Mouse (Mus musculus): ENCODE data around the gene Cyp2d40. TPM values are rescaled to one million over a fixed set of nuclear protein-coding genes. Genes with fewer than 3 reads are reported as not detected.
"Not testable (repeated sequence)": the region's sequence is repeated elsewhere in the genome, so short reads cannot be mapped to it uniquely, and the experiment has no call there.

Gene Cyp2d40
- polyA plus RNA-seq (2012; ENCODE audit: insufficient read depth, insufficient read length, missing spikeins) = not detected in 2 replicates

- Histone ChIP-seq H3K4me3 (ENCODE audit: insufficient read depth, low read depth, low read length) (no peak within 1 kb of the TSS), H3K27ac (replicated peaks; ENCODE audit: low read depth, low read length) (no peak within 1 kb of the TSS), H3K4me1 (ENCODE audit: control insufficient read depth, insufficient read depth, insufficient read length, low read length) (no peaks in the 10 kb centered on the region)
Measured at GRCm38 (mm10) chr15:82763631-82764420, at the start of gene Cyp2d40. Gene Cyp2d40, minus strand, starts transcription at chr15:82764183.

- Histone ChIP-seq H3K4me1 (ENCODE audit: control insufficient read depth, insufficient read depth, insufficient read length, low read length) (no peaks in the 10 kb centered on the region), H3K4me3 (ENCODE audit: insufficient read depth, low read depth, low read length) (no peak overlapping the region), H3K27ac (replicated peaks; ENCODE audit: low read depth, low read length) (no peak overlapping the region)
Measured at GRCm38 (mm10) chr15:82810556-82810955, 46.6 kb upstream of the Cyp2d40 start.

- Histone ChIP-seq H3K4me3 (ENCODE audit: insufficient read depth, low read depth, low read length) (no peak overlapping the region), H3K4me1 (ENCODE audit: control insufficient read depth, insufficient read depth, insufficient read length, low read length) (no peaks in the 10 kb centered on the region), H3K27ac (replicated peaks; ENCODE audit: low read depth, low read length) (no peak overlapping the region)
Measured at GRCm38 (mm10) chr15:82809511-82809910, 45.5 kb upstream of the Cyp2d40 start.

- H3K4me1 ChIP-seq (ENCODE audit: control insufficient read depth, insufficient read depth, insufficient read length, low read length) = no peaks in the 10 kb centered on the region
- no peak overlapping the region for H3K27ac ChIP-seq (replicated peaks; ENCODE audit: low read depth, low read length)
- H3K4me3 ChIP-seq (ENCODE audit: insufficient read depth, low read depth, low read length) = no peak overlapping the region
Measured at GRCm38 (mm10) chr15:82806969-82807763, 43.2 kb upstream of the Cyp2d40 start.

- H3K4me3 ChIP-seq (ENCODE audit: insufficient read depth, low read depth, low read length) = no peak overlapping the region
- H3K27ac ChIP-seq (replicated peaks; ENCODE audit: low read depth, low read length) = no peak overlapping the region
- H3K4me1 ChIP-seq (ENCODE audit: control insufficient read depth, insufficient read depth, insufficient read length, low read length) = no peaks in the 10 kb centered on the region
Measured at GRCm38 (mm10) chr15:82804708-82805639, 41.0 kb upstream of the Cyp2d40 start.

GRCm38 (mm10) chr15:82795936-82796440, 32.0 kb upstream of the Cyp2d40 start:
- Histone ChIP-seq H3K27ac (replicated peaks; ENCODE audit: low read depth, low read length) (no peak overlapping the region), H3K4me1 (ENCODE audit: control insufficient read depth, insufficient read depth, insufficient read length, low read length) (no peaks in the 10 kb centered on the region), H3K4me3 (ENCODE audit: insufficient read depth, low read depth, low read length) (no peak overlapping the region)

- no peak within 1 kb of the TSS for H3K27ac ChIP-seq (replicated peaks; ENCODE audit: low read depth, low read length)
Measured at GRCm38 (mm10) chr15:82794277-82794676, 30.3 kb upstream of the Cyp2d40 start, which contains the start of gene Cyp2d26. Gene Cyp2d26, minus strand, starts transcription at chr15:82794294.

GRCm38 (mm10) chr15:82793868-82794267, 29.9 kb upstream of the Cyp2d40 start:
- Histone ChIP-seq H3K4me1 (ENCODE audit: control insufficient read depth, insufficient read depth, insufficient read length, low read length) (no peaks in the 10 kb centered on the region), H3K4me3 (ENCODE audit: insufficient read depth, low read depth, low read length) (no peak overlapping the region), H3K27ac (replicated peaks; ENCODE audit: low read depth, low read length) (no peak overlapping the region)

More at GRCm38 (mm10) chr15:82794277-82794676, 30.3 kb upstream of the Cyp2d40 start, which contains the start of gene Cyp2d26:
- Histone ChIP-seq H3K4me1 (ENCODE audit: control insufficient read depth, insufficient read depth, insufficient read length, low read length) (no peaks in the 10 kb centered on the region), H3K4me3 (ENCODE audit: insufficient read depth, low read depth, low read length) (no peak within 1 kb of the TSS)

- Histone ChIP-seq H3K4me1 (ENCODE audit: control insufficient read depth, insufficient read depth, insufficient read length, low read length) (no peaks in the 10 kb centered on the region), H3K4me3 (ENCODE audit: insufficient read depth, low read depth, low read length) (no peak overlapping the region), H3K27ac (replicated peaks; ENCODE audit: low read depth, low read length) (no peak overlapping the region)
Measured at GRCm38 (mm10) chr15:82793454-82793853, 29.5 kb upstream of the Cyp2d40 start.

GRCm38 (mm10) chr15:82792566-82792965, 28.6 kb upstream of the Cyp2d40 start:
- no peak overlapping the region for H3K27ac ChIP-seq (replicated peaks; ENCODE audit: low read depth, low read length)
- H3K4me1 ChIP-seq (ENCODE audit: control insufficient read depth, insufficient read depth, insufficient read length, low read length) = no peaks in the 10 kb centered on the region
- no peak overlapping the region for H3K4me3 ChIP-seq (ENCODE audit: insufficient read depth, low read depth, low read length)

- Histone ChIP-seq H3K4me3 (ENCODE audit: insufficient read depth, low read depth, low read length) (no peak overlapping the region), H3K4me1 (ENCODE audit: control insufficient read depth, insufficient read depth, insufficient read length, low read length) (no peaks in the 10 kb centered on the region), H3K27ac (replicated peaks; ENCODE audit: low read depth, low read length) (no peak overlapping the region)
Measured at GRCm38 (mm10) chr15:82784581-82784980, 20.6 kb upstream of the Cyp2d40 start.

- Histone ChIP-seq H3K4me1 (ENCODE audit: control insufficient read depth, insufficient read depth, insufficient read length, low read length) (no peaks in the 10 kb centered on the region), H3K27ac (replicated peaks; ENCODE audit: low read depth, low read length) (no peak overlapping the region), H3K4me3 (ENCODE audit: insufficient read depth, low read depth, low read length) (no peak overlapping the region)
Measured at GRCm38 (mm10) chr15:82783800-82784199, 19.8 kb upstream of the Cyp2d40 start.

GRCm38 (mm10) chr15:82777856-82778255, 13.9 kb upstream of the Cyp2d40 start:
- not testable (repeated sequence) for H3K27ac ChIP-seq (replicated peaks; ENCODE audit: low read depth, low read length); H3K4me1 ChIP-seq (ENCODE audit: control insufficient read depth, insufficient read depth, insufficient read length, low read length); H3K4me3 ChIP-seq (ENCODE audit: insufficient read depth, low read depth, low read length)

GRCm38 (mm10) chr15:82765943-82766342, 2.0 kb upstream of the Cyp2d40 start:
- H3K4me1 ChIP-seq (ENCODE audit: control insufficient read depth, insufficient read depth, insufficient read length, low read length) = no peaks in the 10 kb centered on the region
- no peak overlapping the region for H3K4me3 ChIP-seq (ENCODE audit: insufficient read depth, low read depth, low read length)
- H3K27ac ChIP-seq (replicated peaks; ENCODE audit: low read depth, low read length) = no peak overlapping the region

Measured in brown adipose tissue, adult 24 weeks (tissue).